Mouse (Mus musculus): Measurements from ENCODE around the gene Slc25a33.

- no peak for TF ChIP-seq CTCF (IDR thresholded peaks at IDR 0.05)
- TF ChIP-seq POLR2A (IDR thresholded peaks at IDR 0.05; ENCODE audit: insufficient read depth, low read depth, low read length) = no peak
- 0 out of 2 replicates have a peak, but pooled peaks have one; percentile 25 for TF ChIP-seq EP300 (IDR thresholded peaks at IDR 0.05; ENCODE audit: insufficient read depth, low read depth, low read length)
Observed at GRCm38 (mm10) chr4:149733748-149734147, 40.3 kb downstream of the Slc25a33 start.
